Mouse (Mus musculus) forebrain, embryonic 11.5 days (tissue): ENCODE measurements around the gene Gusb. TPM values are rescaled to one million over a fixed set of nuclear protein-coding genes. Genes with fewer than 3 reads are reported as not detected.

Source experiments
- ATAC-seq: fragments of 200-750 bp; cut with Nextera tagmentation; replicated peaks from 2 replicates; pipeline ENCODE4 v1.8.0; 2017; ENCODE audit warnings: moderate TSS enrichment; ENCODE audit not compliant: low FRiP score
- DNase-seq: peaks from one replicate; pipeline ENCODE4 v3.0.0-alpha.2; 2017; ENCODE audit warnings: low spot score
- H3K27ac ChIP-seq: fragments of 300-500 bp; sonication (generic); 2 replicates; pipeline ENCODE4 v1.5.1; 2014; ENCODE audit warnings: low read depth, low read length
- H3K27me3 ChIP-seq: fragments of 300-500 bp; sonication (generic); 2 replicates; pipeline ENCODE4 v1.6.1; 2014; ENCODE audit warnings: mild to moderate bottlenecking, low read length, mixed read lengths; ENCODE audit not compliant: control insufficient read depth, insufficient read depth
- H3K36me3 ChIP-seq: fragments of 300-500 bp; sonication (generic); 2 replicates; pipeline ENCODE4 v1.6.1; 2014; ENCODE audit warnings: mild to moderate bottlenecking, low read length, moderate library complexity, mixed read lengths; ENCODE audit not compliant: control insufficient read depth, insufficient read depth
- H3K4me1 ChIP-seq: fragments of 300-500 bp; sonication (generic); replicated peaks from 2 replicates; pipeline ENCODE4 v1.6.1; 2014; ENCODE audit warnings: low read length, mixed read lengths; ENCODE audit not compliant: control insufficient read depth, insufficient read depth
- H3K4me2 ChIP-seq: fragments of 300-500 bp; sonication (generic); 2 replicates; pipeline ENCODE4 v1.6.1; 2014; ENCODE audit warnings: low read depth, mild to moderate bottlenecking, low read length, moderate library complexity, mixed read lengths; ENCODE audit not compliant: severe bottlenecking
- H3K4me3 ChIP-seq: fragments of 300-500 bp; sonication (generic); 2 replicates; pipeline ENCODE4 v1.5.1; 2014; ENCODE audit warnings: low read depth, low read length
- H3K9ac ChIP-seq: fragments of 300-500 bp; sonication (generic); 2 replicates; pipeline ENCODE4 v1.6.1; 2014; ENCODE audit warnings: low read length
- H3K9me3 ChIP-seq: fragments of 300-500 bp; sonication (generic); 2 replicates; pipeline ENCODE4 v1.6.1; 2016; ENCODE audit warnings: low read length, mixed read lengths; ENCODE audit not compliant: control insufficient read depth
- WGBS: fragments of 180-500 bp; shearing (Covaris S2); extraction: QIAGEN DNeasy Blood & Tissue Kit; methylation state at CpG from one replicate; pipeline ENCODE4 v1.1.7; 2014; 5-methylcytosine and 5-hydroxymethylcytosine counted together
- polyA plus RNA-seq: library from polyadenylated mRNA; unstranded; fragments of >200 nt; fragmentation: Nextera tagmentation; extraction: Ambion mirVana; gene quantifications from 2 replicates; pipeline ENCODE4 v1.2.1, GENCODE M21; 2014

Gusb gene
- polyA plus RNA-seq, 1 experiment from 2014 or later, result 29.9 TPM

DNA sequence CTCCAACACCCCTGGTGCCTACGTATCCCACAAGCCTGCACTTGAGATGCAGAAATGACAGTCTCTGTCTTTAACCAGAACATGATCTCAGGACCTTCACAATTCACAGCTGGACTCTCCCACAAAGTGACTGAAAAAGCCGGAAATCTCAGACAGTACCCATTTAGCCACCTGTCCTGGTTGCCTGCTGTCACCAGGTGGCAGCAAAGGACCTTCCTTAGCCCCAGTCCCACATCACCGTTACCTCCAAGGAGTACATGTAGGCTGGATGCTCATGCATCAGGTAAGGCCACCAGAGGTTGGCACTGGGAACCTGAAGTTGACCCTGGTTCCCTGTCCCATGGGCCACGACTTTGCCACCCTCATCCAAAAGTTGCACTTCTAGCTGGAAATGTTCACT lies 3.8 kb downstream of the Gusb start:
- Histone ChIP-seq H3K27me3 (no peaks in the 10 kb centered on the region), H3K4me2 (no peak overlapping the region), H3K27ac (no peak overlapping the region), H3K9ac (no peak overlapping the region), H3K4me3 (no peak overlapping the region), H3K36me3 (no peaks in the 10 kb centered on the region), H3K4me1 (peaks cover 5% of the 10 kb centered on the region; the same call in 1 of the 2 replicates), H3K9me3 (no peaks in the 10 kb centered on the region; the same call in 1 of the 2 replicates)
- ATAC-seq, result no peak
- 45% methylated on average over 4 of the region's 4 CpGs for WGBS
- peak; percentile 69 for DNase-seq

DNA sequence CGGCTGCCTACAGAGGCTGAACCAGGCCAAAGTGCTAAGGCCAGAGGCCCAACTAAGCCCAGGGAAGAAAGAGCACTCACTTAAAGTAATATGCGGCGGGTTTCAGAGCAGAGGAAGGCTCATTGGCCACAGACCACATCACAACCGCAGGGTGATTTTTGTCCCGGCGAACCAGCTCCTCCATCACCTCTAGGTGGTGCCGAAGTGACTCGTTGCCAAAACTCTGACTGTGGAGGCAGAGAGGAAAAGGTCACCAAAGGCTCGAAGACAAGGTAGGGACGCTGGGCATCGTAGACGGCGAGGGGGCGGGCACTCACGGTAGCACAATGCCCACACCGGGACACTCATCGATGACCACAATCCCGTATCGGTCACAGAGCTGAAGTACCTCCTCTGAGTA lies 5.1 kb downstream of the Gusb start:
- no peaks in the 10 kb centered on the region for H3K27me3 ChIP-seq
- H3K9me3 ChIP-seq, result no peaks in the 10 kb centered on the region
- no peak overlapping the region for H3K27ac ChIP-seq
- H3K4me1 ChIP-seq, result peaks cover 4% of the 10 kb centered on the region; the same call in 1 of the 2 replicates
- no peaks in the 10 kb centered on the region for H3K36me3 ChIP-seq
- no peak overlapping the region for H3K4me3 ChIP-seq
- 73% methylated on average over 19 of the region's 19 CpGs for WGBS
- no peak overlapping the region for H3K9ac ChIP-seq
- no peak overlapping the region for H3K4me2 ChIP-seq
- ATAC-seq (no peak), DNase-seq (no peak)

DNA sequence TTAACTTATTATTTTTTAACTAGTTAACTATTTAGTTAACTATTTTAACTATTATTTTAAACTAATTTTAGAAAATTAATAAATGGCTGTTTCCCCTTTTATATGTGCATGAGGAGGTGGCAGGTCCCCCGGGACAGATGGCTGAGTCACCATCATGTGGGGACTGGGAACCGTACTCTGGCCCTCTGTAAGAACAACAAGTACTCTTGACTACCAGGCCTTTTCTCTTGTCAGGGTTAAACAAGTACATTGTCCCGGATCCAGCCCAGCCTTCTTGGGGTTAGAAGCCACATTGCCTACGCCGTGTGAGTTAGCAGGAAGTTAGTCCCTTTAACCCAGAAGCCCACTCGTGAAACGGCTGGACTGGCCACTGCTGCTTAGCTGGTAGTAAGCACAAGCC lies 7.9 kb downstream of the Gusb start:
- DNase-seq (no peak), ATAC-seq (no peak)
- Histone ChIP-seq H3K4me3 (no peak overlapping the region), H3K9me3 (no peaks in the 10 kb centered on the region), H3K4me1 (no peaks in the 10 kb centered on the region), H3K9ac (no peak overlapping the region), H3K27ac (no peak overlapping the region), H3K4me2 (no peak overlapping the region), H3K36me3 (no peaks in the 10 kb centered on the region), H3K27me3 (no peaks in the 10 kb centered on the region)
- WGBS, result 92% methylated on average over 7 of the region's 7 CpGs

DNA sequence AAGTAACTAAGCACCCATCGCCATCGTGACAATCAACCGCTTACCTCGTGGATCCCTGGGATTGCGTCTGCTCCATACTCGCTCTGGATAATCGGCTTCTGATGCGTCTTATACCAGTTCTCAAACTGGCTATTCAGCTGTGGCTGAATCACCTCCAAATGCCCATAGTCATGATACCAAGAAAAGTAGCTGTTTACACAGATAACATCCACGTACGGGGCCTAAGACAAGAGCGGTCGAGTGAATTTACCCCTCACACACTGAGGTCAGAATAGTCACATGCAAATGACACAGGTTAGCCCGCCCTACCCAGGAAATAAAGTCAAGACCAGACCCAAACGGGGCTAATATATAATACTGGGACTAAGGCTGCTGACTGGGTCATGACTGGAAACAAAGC lies 9.5 kb downstream of the Gusb start:
- ATAC-seq, result no peak
- no peak overlapping the region for H3K27ac ChIP-seq

DNA sequence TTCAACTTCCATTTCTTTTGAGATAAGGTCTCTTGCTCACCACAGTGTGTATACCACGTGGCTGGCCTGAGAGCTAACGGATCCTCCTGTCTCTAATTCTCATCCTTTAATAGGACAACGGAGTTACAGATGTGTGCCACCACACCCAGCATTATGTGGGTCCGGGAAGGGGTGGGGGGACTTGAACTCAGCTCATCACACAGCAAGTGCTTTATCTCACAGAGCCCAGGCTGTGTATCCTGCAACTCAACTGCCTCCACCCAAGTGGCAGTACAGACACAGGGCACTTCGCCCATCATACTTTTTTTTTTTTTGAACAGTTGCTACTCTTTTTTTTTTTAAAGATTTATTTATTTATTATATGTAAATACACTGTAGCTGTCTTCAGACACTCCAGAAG lies 11.0 kb downstream of the Gusb start:
- H3K4me1 ChIP-seq, result no peaks in the 10 kb centered on the region
- ATAC-seq, result no peak
- H3K27me3 ChIP-seq, result no peaks in the 10 kb centered on the region
- DNase-seq, result no peak
- H3K9ac ChIP-seq, result no peak overlapping the region
- 95% methylated on average over 5 of the region's 5 CpGs for WGBS
- no peaks in the 10 kb centered on the region for H3K9me3 ChIP-seq
- H3K4me3 ChIP-seq, result no peak overlapping the region
- no peak overlapping the region for H3K4me2 ChIP-seq
- no peaks in the 10 kb centered on the region; the same call in 1 of the 2 replicates for H3K36me3 ChIP-seq
- H3K27ac ChIP-seq, result no peak overlapping the region

More for the DNA sequence above, 9.5 kb downstream of the Gusb start:
- Histone ChIP-seq H3K4me3 (no peak overlapping the region), H3K36me3 (no peaks in the 10 kb centered on the region), H3K4me1 (no peaks in the 10 kb centered on the region), H3K9me3 (no peaks in the 10 kb centered on the region), H3K27me3 (no peaks in the 10 kb centered on the region), H3K9ac (no peak overlapping the region), H3K4me2 (no peak overlapping the region)
- no peak for DNase-seq
- WGBS, result 97% methylated on average over 14 of the region's 14 CpGs

DNA sequence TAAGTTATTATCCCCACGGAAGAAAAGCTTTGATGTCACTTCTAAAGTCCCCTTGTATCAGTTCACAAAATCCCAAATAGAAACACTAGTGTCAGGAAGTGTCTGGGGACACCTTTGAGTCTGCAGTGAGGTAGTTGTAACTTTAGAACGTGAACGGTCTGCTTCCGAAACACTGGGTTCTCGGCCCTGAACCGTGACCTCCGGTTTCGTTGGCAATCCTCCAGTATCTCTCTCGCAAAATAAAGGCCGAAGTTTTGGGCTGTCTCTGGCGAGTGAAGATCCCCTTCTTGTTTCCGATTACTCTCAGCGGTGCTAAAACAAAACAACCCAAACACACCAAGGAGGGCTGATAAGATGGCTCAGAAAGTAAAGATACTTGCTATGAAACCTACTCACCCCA lies 13.5 kb downstream of the Gusb start:
- H3K9me3 ChIP-seq, result no peaks in the 10 kb centered on the region
- H3K4me2 ChIP-seq, result no peak overlapping the region
- no peak overlapping the region for H3K9ac ChIP-seq
- no peak overlapping the region for H3K4me3 ChIP-seq
- no peak for ATAC-seq
- H3K27me3 ChIP-seq, result no peaks in the 10 kb centered on the region
- H3K27ac ChIP-seq, result no peak overlapping the region
- no peaks in the 10 kb centered on the region for H3K4me1 ChIP-seq
- no peak for DNase-seq
- WGBS, result 90% methylated on average over 13 of the region's 13 CpGs
- no peaks in the 10 kb centered on the region; the same call in 1 of the 2 replicates for H3K36me3 ChIP-seq

DNA sequence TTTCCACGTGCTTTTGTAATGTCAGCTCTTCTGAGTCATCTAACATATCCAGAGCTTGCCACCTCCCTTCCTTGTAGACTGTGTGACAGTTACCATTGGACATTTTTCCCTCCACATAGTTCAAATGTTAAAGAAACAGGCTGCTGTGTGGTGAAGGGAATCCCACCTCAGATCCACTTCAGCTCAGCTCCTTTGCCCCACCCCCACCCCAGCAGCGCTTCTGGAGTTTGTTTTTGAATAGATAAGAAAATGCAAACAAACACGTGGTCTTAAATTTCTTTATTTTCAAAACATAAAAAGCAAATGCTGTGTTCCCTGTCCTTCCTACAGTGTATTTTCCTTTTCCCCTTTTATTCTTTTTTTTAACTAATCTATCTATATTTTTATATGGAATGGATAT lies 22.6 kb downstream of the Gusb start:
- H3K27ac ChIP-seq, result no peak overlapping the region
- peak; percentile 13 for DNase-seq
- no peak for ATAC-seq
- 85% methylated on average over 3 of the region's 3 CpGs for WGBS
- H3K9ac ChIP-seq, result no peak overlapping the region
- H3K27me3 ChIP-seq, result no peaks in the 10 kb centered on the region
- peaks cover 3% of the 10 kb centered on the region; the same call in 1 of the 2 replicates for H3K36me3 ChIP-seq
- H3K9me3 ChIP-seq, result no peaks in the 10 kb centered on the region
- no peaks in the 10 kb centered on the region for H3K4me1 ChIP-seq
- no peak overlapping the region for H3K4me3 ChIP-seq
- no peak overlapping the region for H3K4me2 ChIP-seq

DNA sequence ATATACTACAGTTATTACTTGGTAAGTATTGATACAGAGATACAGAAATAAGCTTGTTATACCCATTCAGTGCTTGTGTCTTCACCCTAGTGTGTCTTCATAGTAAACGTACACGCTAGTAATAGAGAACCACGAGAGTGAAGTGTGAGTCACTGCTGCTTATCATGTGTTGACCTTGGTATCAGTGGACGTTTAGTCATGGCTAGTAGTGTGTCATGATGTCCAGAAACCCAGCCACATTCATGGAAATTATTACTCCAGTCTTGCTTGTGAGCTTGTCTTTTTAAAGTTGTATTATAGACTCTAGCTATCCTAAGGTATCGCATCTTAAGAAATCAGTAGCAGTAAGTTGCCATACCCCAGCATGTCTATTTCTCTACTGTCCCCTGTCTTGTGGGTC lies 24.2 kb downstream of the Gusb start:
- Histone ChIP-seq H3K9me3 (no peaks in the 10 kb centered on the region), H3K9ac (no peak overlapping the region), H3K4me1 (no peaks in the 10 kb centered on the region), H3K4me3 (no peak overlapping the region), H3K36me3 (peaks cover 3% of the 10 kb centered on the region; the same call in 1 of the 2 replicates), H3K27ac (no peak overlapping the region), H3K27me3 (no peaks in the 10 kb centered on the region), H3K4me2 (no peak overlapping the region)
- no peak for DNase-seq
- 91% methylated on average over 5 of the region's 5 CpGs for WGBS
- ATAC-seq, result no peak

DNA sequence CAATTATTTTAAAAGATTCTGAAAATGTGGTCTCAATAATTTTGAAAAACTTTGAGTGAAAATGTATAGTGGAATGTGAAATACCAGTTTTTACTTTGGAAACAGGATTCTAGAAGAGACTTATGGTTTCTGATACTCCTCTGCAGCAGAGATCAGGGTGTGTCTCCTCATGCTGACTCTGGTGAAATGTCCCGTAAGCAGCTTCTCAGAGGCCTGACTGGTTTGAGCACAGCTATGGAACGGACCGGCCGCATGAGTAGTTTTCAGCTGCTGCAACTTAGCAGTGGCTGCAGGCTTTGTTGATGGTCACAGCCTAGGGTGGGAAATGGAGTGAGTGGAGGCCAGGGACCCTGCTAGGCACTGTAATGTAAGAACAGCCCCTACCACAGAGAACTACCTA lies 25.1 kb downstream of the Gusb start:
- H3K9ac ChIP-seq, result no peak overlapping the region
- H3K4me1 ChIP-seq, result no peaks in the 10 kb centered on the region
- no peaks in the 10 kb centered on the region for H3K9me3 ChIP-seq
- no peak overlapping the region for H3K4me2 ChIP-seq
- WGBS, result 84% methylated on average over 4 of the region's 4 CpGs
- no peaks in the 10 kb centered on the region for H3K27me3 ChIP-seq
- no peak overlapping the region for H3K4me3 ChIP-seq
- ATAC-seq (no peak), DNase-seq (no peak)
- H3K36me3 ChIP-seq, result no peaks in the 10 kb centered on the region
- no peak overlapping the region for H3K27ac ChIP-seq
